Mouse (Mus musculus) cortical plate, adult 2 months (tissue): ENCODE measurements around the gene Olfr641.

Source experiments
- CTCF ChIP-seq: fragments of 200-500 bp; IDR thresholded peaks from 2 replicates; pipeline ENCODE4 v1.5.1; 2011; ENCODE audit warnings: mild to moderate bottlenecking, control low read depth, low read length; ENCODE audit not compliant: insufficient read depth; ENCODE audit errors: extremely low read depth
- POLR2A ChIP-seq: fragments of 200-500 bp; IDR thresholded peaks from 2 replicates; pipeline ENCODE4 v1.6.1; 2011; ENCODE audit warnings: mild to moderate bottlenecking, low read length, control low read depth; ENCODE audit not compliant: insufficient read depth; ENCODE audit errors: extremely low read depth

- TF ChIP-seq CTCF (no peak), POLR2A (no peak)
Measured at GRCm38 (mm10) chr7:104052566-104052965, 17.3 kb downstream of the Olfr641 start, which contains the start of gene Olfr642.
